Mouse (Mus musculus) cerebellum, postnatal 4 days (tissue): ENCODE results near the gene Gpcpd1.
"Not testable (repeated sequence)": the region's sequence is repeated elsewhere in the genome, so short reads cannot be mapped to it uniquely, and the experiment has no call there.

Experiments used
- DNase-seq, 2 experiments: peaks; one replicate each; pipeline ENCODE4 v3.0.0; 2022; ENCODE audit warnings: low spot score in 2 of 2, mixed read lengths in 1 of 2

Gene Gpcpd1

DNA sequence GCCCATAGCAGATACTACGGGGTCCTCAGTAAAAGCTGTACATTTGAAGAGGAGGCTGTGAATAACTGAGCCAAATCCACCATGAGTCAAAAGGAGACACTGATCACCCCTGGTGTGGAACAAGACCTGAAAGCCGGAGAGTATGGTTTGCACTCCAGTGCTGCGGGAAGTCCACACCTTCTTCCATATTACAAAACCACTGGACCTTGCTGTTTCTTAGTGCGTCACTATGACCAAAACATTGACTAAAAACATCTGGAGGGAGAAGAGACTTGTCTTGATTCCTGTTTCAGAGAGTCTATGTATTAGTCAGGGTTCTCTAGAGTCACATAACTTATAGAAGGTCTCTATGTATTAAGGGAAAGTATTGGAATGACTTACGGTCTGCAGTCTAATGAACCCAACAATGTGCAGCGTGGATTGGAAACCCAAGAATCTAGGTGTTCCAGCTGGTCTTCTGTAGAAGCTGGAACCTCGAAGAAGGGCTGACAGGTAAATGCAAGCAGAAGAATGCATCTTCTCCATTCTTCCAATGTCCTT lies at the start of gene Gpcpd1:
Gene Gpcpd1 (minus strand): TSS at position 490 of the 540 bp plus-strand sequence.
- DNase-seq, result no peak

DNA sequence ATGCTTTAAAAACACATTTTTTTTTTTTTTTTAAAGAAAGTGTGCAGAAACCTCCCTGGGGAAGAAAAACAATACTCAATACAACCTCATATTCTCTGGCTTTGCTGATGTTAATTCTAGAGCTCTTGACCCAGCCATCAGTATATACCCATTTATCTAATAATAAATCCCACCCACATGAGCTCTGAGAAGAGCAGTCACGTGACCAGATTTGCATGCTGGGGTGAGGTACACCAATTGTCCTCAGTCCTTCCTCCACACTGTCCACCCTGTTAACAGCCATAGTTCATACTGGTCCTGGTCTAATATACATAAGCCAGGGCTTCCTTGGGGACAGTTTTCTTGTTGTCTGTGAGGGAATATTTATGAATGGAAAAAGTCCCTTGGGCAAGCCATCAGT lies 49.0 kb upstream of the Gpcpd1 start:
- DNase-seq, result no peak

DNA sequence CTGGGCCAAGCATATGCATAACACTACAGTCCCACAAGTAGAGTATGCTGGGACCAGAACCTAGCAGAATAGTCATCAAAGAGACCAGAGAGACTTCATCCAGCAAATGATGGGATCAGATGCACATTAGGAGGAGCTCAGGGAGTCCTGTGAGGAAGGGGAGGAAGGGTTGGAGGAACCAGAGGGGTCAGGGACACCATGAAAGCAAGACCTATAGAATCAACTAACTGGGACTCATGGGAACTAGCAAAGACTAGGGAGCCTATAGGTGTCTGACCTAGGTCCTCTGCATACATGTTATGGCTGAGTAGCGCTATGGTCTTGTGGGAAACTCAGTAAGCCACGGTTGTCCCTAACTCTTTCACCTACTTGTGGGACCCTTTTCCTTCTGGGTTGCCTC lies 41.1 kb upstream of the Gpcpd1 start:
- no peak for DNase-seq

DNA sequence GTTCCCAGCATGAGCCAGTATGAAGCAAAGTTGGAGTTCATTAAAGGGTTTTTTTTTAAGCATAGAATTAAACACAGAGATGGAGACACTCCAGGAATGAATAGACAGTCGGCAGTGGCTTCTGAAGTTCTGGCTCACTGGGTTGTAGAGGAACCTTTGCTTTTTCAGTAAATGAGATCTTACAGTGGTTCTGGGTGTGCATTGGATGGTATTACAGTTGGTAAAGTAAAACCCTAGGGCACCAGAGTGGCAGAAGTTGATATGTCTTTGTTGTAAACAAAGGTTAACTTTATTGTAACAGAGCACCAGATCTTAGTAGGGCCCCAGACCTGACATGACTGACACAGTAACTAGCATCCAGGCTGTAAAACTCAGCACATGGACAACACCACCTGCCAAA lies 35.6 kb upstream of the Gpcpd1 start:
- no peak for DNase-seq

DNA sequence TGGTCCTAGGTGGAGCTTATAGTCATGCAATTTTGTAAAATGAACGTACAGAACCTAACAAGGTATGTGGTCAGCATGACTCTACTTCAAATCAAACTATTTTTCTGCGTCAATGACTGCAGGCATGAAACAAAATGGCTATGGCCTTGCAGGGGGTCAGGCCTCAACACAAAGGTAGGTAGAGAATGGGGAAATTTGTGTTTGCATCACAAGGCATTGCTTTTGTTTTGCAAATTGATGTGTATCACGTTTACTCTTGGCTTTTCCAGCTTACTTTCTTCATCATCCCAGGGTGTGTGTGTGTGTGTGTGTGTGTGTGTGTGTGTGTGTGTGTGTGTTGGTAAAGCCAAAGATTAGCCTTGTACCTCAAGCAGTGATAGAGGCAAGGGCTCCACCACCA lies 30.2 kb upstream of the Gpcpd1 start:
- DNase-seq, result no peak

DNA sequence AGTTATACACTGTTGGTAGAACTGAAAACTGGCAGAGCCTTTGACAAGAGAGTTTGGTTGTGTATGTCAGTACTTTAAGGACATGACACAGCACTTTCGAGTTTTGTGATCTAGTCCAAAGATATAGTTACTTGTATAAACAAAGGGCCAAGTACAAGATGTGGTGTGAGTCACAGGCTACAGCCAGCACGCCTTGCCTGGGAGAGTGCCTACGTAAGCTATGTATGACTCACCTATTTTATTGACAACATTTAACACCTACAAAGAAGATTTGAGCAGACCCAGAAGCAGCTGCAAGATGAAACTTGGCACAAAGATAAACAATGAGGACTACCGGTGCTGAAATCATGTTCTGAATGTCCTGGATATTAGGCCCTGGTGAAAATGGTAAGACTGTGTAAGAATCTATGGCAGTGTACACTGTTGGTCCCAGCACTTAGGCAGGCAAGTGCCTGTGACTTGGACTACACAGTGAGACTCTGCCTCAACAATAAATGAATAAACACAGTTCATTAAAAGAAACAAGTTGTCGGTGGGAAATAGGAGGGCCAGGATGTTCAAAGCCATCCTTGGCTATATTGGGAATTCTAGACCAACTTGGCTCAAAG lies 26.2 kb upstream of the Gpcpd1 start:
- DNase-seq, result no peak

DNA sequence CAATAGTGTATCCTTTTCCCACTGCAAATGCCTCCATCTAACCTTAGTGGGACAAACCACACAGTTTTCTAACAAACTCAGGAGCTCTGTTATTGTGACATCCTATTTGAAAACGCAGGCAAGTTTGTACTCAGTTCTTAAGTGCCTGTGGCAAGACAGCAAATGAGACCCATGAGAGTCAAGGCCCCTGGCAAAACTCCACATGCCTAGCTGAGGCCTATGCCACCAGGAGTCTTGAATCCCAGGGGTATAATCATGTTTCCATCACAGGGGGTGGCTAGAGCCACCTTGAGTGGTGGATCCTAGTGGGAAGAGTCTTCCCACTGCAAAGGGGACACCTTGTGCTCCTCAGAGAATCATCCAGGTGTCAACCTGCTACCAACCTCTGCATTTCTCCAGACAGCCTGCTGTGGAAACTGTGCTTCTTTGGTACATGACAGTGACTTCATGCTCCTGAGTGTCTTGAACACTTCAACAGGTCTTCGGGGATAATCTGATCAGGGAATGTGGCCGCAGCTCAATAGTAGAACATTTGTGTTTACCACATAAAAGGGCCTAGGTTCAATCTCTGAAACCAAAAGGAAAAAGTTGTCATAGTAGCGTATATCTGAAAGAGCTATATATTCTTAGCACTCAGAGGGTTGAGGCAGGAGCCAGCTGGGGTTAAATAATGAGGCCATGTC lies 24.2 kb upstream of the Gpcpd1 start:
- no peak for DNase-seq

DNA sequence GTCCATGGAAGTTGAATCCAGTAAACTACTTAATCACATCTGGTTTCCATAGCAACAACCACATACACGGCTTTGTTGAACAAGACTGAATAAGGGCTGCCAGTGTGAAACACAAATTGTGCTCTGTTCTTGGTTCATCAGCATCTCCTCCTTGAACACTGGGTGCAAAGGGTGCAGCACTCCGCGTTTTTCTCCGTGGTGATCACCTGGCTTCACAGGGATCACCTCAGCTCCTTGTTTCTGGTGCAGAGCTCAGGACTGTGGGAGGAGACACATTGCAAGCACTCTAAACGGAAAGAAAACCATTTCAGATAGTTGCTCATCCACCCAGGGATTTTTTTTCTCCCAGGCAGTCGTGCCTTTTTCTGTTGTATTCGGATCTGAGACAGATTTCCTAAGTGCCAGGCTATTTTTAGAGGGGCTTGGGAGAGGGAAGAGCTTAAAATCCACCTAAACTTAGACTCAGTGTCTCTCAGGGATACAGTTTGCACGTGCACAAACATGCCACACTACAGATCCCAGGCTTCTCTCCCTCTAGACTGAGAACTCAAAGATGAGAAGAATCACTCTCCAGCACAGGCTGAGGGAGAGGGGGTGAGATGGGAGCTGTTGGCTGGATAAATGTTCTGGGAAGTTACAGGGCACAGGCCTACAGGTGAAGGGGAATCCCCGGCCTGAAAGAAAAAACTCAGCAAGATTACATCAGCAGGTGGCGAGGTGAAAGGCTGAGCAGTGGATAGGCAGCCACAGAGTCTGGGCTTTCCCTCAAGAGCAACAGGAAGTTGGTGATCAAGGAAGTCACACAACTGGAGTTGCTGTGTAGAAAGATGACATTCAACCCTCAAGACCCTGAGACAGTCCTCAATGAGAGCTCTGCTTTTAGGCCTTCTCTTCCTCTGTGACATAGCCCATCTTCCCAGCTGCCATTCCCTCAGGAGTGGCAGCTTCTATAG lies 19.9 kb upstream of the Gpcpd1 start:
- no peak for DNase-seq

DNA sequence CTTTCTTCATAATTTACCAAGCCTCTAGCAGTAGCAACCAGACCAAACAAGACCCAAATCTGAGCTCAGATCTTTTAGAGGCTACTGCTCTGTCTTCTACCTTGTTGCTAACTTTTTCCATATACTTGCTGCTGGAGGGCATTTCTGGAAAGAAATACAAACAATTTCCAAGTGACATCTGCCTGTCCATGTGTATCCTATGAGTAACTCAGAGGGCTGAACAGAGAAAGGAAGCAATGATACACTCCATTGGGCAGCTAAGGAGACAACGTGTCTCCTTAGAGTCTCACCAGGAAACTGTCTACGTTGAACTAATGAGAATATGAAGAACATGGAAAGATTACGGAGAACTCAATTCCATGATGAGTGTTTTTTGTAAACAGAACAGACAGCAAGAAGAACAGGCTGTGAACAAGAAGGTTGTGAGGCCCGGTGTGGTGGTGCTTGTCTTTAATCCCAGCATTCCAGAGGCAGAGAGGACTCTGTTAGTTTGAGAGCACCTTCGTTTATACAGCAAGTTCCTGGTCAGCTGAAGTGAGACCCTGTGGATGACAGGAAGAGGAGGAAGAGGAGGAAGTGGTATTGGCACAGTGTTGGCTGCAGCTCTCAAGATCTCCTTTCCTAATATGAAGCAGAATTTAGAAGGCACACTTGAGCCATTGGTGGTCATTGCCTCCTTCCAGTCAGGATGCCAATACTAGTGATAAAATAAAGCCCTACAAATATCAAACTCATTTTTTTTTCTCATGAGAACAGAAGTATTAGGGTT lies 18.4 kb upstream of the Gpcpd1 start:
- no peak for DNase-seq

DNA sequence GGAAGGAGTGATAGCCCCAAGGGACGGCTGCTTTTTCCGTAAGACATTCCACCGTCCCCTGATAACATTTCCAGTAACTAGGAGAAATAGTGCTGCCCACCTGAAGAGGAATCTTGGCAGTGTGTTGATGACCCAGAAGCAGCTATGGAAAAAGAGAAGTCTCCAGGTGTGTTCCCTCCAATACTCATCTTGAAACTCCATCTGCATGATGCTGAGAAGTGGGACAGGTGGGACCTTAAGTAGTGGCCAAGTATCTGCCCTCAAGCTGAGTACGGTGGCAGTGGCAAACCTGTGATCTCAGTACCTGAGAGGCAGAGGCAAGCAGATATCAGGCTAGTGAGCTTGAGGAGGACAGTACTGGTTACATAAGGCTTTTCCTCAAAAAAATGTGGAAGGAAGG lies 17.4 kb upstream of the Gpcpd1 start:
- DNase-seq, result no peak

DNA sequence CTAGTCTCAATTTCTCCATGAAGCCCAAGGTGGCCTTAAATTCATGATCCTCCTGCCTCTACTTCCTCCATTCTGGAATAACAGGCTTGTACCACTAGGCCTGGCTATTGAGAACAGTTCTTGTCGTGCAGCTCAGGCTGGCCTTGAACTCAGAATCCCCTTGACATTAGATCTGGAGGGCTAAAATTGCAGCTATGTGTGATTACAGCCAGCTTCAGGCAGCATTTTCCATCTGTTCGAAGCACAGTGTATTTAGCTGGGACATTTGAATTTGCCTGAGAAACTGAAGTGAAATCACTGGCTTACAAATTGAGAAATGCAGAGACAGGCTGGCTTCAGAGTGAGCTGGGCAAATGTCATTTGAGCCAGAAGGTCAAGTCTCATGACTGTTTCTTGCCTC lies 16.2 kb upstream of the Gpcpd1 start:
- no peak for DNase-seq

DNA sequence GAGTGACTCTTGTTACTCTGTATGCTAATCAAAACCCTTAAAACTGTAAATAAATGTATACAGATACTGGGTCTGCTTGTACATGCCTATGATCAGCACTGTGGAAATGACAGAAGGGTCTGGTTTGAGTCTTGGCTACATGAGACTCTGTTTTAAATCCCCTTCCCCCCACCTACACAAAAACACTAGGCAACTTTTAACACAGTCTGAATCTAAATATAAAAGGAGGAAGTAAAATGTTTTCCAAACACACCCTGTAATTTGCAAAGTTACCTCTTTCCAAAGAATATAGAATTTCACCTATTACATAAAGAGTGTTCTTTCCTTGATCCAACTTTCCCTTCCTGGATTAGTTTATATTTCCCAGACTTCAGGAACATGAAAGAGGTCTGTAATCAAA lies 14.2 kb upstream of the Gpcpd1 start:
- DNase-seq, result no peak

DNA sequence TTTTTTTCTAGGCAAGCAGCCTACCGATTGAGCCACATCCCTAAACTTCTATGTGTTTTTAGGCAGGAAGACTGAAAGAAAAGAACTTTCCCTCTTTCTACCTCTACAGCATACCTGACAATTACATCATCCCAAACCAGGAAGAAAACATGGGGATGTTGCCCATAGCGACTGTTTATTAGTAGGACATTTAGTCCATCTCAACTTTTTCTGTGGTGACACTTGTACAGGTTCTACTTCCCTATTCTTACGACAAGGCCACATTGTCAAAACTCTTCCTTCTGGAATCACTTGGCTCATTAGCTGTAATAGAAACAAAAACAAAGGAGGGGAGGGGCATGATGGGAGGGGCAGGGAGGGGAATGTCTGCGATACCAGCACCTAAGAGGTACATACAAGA lies 12.6 kb upstream of the Gpcpd1 start:
- no peak for DNase-seq

DNA sequence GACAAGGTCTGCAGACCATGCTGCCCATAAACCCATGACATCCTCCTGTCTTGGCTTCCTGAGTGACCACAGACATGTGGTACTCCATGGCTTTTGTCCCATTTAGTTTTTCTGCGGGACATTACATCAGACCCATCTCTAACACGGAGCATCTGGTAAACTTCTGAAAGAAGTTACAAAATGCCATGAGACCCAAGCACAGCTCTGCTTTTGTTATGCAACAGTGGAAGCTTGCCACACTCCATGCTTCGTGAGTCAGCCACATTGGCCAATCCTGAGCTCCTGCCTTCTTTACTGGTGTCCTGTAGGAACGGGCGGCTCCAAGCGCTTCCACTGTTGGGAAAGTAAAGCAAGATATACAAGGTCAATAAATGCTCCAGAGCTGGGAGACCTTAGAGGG lies 11.6 kb upstream of the Gpcpd1 start:
- DNase-seq, result no peak

DNA sequence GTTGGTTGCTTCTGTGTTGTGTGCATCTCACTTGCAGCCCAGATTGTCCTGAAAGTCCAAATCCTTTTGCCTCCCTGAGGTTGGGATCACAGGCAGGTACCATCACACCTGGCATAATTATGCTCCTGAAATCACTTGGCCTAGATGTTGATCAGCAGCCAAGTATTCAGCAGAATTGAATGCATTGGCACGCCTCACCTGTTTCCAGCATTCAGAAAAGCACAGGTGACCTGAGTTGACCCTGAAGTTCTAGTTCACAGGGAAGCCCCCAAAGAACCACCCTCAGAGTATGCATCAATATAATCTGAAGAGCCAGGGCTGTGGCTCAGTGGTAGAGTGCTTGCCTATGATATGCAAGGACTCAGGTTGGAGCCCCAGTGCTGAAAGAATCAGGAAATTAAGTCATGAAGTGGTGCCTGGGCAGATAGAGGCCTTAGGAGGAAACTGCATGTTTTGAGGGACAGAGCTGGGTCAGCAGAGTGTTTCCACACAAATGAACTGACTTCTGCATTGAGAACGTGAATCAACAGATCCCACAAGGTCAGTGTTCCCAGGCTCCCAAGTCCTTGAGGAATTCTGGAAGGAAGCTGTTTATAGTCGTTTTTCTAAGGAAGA lies 10.4 kb upstream of the Gpcpd1 start:
- DNase-seq, result no peak

DNA sequence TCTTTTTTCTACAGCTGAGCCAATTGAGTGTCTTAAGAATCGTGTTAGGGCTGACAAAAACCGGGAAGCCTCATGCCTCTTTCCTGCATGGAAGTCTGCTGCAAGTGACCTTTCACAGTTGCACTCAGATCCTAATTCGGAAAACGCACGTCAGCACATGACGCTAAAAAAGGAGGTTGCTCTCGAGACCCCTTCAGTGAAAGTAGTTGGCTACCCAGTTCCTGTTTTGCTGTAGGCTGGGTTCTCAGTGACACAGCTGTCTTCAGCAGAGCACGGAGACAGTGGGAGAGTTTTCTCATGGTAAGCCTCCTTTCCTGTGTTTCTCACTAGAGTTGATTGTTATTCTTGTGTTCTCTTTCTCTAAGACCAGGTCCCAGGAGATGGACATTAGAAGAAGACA lies 9.7 kb upstream of the Gpcpd1 start:
- no peak for DNase-seq

DNA sequence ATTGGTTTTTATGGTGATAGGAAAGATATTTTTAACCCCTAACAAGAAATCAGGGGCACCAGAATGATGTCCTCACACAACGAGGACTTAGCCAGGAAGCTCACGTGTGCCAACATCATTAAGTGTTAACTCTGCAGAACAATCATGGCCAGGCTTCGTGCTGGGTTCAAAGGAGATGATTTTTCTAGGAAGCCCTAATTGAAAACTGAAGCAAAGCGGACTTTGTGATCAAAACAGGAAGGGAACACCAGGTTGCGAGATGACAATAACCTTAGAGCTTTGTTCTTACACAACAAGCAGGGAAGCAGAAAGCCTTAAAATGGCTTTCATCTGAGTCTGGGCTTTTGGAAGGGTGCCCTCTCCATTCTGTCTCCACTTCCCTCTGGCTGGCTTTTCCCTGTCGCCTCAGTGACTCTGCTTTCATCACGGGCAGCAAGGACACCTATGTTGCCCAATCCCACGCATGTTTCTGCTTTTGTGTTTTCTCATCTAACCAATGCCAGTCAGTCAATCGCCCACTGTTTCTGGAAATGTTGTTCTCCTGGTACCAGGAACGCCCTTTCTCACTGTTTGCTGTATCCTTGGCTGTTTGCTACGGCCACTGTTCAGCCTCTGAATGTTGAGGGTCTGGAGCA lies 8.2 kb upstream of the Gpcpd1 start:
- DNase-seq, result no peak

DNA sequence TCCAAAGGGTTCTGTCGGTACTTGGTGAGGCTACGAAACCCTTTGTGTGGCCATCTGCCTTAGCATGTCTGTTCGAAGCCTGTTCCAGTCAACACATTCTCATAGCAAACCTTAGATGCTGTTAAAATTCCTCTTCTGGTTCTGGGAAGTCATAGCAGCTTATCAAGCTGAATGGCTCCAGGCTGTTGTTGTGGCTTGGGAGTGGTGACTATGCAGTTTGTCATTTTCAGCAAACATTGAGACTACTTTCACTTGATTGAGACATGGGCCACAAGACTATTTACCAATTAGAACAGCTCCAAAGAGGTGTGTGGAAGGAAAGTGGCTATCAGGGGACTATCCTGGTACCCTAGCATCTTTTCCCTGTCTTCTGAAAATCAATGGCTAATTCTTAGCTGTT lies 4.6 kb upstream of the Gpcpd1 start:
- DNase-seq, result no peak

DNA sequence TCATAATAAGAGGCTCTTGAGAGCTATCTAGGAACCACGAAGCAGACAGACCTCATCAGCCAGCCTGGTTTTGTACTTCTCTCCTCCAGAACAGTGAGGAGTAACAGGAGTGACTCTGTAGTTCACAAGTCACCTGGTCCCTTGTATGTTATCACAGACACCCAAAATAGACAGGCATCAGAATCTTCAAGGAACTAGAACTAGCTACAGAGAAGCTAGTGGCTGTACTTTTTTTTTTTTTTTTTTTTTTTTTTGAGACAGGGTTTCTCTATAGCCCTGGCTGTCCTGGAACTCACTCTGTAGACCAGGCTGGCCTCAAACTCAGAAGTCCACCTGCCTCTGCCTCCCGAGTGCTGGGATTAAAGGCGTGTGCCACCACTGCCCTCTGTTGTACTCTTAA lies 4.0 kb upstream of the Gpcpd1 start:
- DNase-seq, result not testable (repeated sequence)

DNA sequence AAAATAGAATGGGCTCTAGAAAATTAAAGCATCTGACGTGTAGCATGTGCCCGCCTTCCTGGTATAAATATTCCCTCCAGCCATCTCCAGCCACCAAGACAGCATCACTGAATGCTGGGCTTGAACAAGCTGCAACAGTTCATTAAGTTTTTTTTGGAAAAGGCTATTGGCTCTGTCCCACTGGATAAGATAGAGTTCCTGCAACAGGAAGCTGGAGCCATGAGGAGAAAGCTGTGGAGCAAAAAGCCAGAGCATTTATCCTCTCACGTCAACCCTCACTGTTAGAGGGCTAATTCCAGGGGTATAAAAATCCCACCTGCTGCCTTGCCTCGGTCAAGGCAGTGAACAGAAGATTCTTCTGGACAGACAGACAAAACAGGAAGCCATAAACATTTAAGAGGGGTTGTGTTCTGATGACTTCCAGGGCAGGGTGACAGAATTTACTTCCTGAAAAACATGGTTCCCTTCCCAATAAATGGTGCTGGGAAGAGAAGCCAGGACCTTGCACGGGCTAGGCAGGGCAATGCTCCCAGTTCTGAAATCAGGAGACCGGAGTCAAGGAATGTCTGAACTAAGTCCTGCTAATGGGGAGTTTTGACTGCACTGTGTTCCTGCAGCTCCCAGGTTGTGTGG lies 2.5 kb upstream of the Gpcpd1 start:
- DNase-seq, result no peak
